Mouse (Mus musculus) spleen, postnatal 4 days (tissue): Measurements from ENCODE around the gene Lce1m.

Source experiments
- DNase-seq, 2 experiments: peaks; one replicate each; pipeline ENCODE4 v3.0.0; 2022; ENCODE audit warnings: low spot score in 2 of 2

Gene Lce1m

DNA sequence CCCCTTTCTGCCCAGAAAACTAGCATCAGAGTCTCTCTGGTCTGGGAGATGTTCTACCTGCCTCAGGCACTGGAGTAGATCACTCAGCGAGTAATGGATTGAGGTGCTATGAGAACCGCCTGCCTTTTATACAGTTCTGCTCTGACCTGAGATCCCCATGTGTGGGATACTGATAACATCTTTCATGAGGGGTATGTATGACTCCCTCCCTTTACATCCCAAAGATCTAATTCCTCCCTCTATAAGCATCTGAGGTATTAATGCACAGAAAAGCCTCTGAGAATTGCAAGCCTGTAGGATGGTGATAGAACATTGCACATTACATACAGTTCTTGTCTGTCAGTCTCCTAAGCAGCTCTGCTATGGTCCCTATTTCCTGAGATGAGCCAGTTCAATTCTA is at the start of gene Lce1m:
Lce1m (minus strand) TSS at position 101 of the 400 bp plus-strand sequence.
- no peak for DNase-seq

DNA sequence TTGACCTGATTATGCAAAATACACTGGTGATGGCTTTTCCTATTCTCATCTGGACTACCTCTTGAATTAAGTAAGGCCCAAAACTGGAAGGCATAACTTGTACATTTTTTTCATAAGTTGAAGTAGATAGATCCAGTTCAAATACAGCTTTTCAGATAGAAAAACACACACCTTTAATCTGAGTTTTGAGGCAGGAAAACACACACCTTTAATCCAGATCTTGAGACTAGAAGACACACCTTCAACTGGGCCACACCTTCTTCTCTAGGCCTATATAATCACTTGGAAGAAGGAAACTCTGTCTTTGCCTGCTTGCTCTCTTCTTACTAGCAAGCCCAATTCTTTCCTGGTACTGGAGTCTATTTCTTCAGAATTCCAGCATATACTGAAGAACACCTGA is 49.7 kb upstream of the Lce1m start, which contains the start of gene Gm4858:
Gm4858 (plus strand) TSS at position 301 of the 400 bp plus-strand sequence.
- peak in 1 of 2 experiments; percentile 1 for DNase-seq

- no peak for DNase-seq
Observed at GRCm38 (mm10) chr3:93052826-93053474, 34.1 kb upstream of the Lce1m start.

DNA sequence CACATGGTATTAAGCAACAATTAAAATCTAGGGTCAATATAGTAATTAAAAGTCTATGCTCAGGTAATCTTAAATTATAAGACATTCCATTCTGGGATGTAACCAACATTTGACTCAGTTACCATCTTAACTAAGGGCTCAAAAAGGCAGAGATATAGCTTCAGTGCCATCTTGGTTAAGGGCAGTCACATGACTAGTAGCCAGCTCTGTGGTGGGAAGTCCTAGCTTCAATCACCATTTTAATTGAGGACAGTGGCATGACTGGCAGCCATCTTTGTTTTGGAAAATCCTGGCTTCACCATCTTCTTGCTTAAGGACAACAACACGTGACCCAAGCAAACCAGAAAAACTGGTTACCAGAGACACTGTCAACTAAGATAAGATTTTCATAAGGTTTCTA is 31.3 kb upstream of the Lce1m start:
- DNase-seq = no peak

DNA sequence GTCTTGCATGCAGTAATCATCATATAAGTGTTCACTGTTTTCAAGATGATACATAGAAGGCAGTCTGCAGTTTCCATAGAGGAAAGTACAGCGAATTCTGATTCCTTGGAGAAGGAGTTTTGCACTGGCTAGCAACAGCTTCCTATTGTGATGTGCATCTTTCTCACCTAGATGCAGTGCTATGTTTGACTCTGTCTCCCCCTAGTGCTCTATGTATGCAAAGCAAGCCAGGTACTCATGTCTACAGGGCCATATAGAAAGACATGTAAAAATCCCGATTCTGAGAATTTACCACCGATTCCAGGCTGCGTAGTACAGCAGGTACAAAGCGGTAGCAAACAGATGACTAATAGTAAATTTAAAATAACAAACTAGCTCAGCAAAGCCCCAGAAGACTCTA is 12.6 kb upstream of the Lce1m start:
- DNase-seq = no peak

- DNase-seq = no peak
Observed at GRCm38 (mm10) chr3:93025486-93025885, 6.6 kb upstream of the Lce1m start.

- DNase-seq = no peak
Observed at GRCm38 (mm10) chr3:93023411-93024184, 4.7 kb upstream of the Lce1m start.

- no peak for DNase-seq
Observed at GRCm38 (mm10) chr3:93021171-93021570, 2.3 kb upstream of the Lce1m start.

DNA sequence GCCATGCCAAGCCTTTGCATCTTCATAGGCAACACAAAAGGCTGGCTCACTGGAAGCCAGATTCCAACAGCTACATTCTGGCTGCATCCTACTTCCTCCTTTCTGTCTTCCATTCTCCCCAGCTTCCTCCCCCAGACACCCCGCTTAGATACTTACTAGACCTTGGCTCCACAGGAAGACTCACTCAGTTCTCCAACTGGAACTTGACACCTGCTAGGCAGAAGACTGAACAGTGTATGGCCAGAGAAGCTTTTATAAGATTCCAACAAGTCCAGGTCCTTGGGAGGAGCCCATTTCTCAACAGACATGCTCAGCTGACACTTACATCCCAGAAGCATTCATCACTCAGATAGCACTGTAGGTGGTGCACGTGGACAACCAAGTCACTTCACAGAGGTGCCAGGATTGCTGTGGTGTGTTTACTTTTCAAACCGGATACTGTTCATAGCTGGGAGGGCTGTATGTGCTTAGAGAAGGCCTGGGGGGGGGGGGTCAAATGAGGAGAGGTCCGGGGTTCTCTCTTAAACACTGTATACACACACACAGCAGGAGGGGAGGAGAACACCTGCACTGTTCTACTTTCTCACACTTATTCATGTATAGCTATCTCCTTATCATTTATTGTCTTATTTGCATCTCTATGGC is 3.3 kb downstream of the Lce1m start, which contains the start of gene Crct1:
Crct1 (minus strand) TSS at position 228 of the 645 bp plus-strand sequence.
- no peak for DNase-seq

DNA sequence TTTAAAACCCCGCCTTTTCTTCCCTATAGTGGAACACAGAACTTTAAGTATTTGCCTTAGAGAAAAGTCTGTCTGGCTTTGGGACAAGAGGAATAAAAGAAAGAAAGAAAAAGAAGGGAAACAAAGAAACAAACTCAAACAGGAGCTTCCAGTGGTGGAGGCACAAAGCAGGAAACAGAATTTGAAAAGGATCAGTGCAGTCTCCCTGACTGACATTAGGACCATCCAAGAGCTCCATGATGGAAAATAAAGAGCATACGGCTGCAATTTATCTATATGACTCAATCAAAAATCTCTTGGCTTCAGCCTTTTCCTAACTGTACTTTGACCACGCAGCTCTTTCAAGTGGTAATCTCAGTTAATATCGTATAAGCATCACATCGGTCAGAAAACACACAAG is 4.0 kb downstream of the Lce1m start:
- DNase-seq = no peak

DNA sequence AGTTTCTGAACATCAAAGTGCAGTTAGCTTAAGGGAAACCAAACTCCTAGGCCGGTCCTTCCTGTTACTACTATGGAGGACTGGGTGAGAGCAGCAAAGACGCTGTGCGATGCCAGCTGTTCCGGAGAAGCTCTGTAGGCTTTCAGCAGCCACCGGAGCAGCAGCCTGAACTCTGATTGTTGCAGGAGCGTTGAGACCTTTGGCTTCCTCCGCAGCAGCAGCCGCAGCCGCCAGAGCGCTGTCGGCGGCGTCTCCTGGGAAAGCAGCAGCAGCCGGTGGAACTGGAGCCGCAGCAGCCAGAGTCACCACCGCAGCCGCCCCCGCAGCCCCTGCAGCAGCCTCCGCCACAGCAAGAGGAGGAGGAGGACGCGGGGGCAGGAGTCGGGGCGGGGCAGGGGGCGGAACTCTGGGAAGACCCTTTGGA is 4.5 kb downstream of the Lce1m start:
- DNase-seq = peak in 1 of 2 experiments; percentile 56

GRCm38 (mm10) chr3:93002843-93003242 is 16.0 kb downstream of the Lce1m start:
- no peak for DNase-seq

DNA sequence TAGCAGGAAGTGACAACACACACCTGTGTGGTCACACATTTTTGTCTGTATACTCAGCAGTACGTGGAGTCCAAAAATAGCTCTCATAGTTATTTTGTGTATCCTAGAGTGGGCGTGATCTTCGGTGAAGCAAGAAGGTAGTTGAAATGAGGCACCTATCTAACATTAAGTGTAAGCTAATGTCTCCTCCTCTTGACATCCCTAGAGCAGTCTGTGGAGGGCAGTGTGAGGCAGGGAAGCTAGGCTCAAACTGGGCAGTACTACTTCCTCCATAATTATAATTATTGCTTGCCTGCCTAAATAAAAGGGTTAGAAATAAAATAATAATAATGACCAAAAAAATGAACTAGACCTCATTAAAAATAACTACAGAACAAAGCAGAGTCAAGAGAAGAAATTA is 18.2 kb downstream of the Lce1m start:
- DNase-seq = no peak

GRCm38 (mm10) chr3:92998691-92999090 is 20.2 kb downstream of the Lce1m start:
- DNase-seq = no peak

DNA sequence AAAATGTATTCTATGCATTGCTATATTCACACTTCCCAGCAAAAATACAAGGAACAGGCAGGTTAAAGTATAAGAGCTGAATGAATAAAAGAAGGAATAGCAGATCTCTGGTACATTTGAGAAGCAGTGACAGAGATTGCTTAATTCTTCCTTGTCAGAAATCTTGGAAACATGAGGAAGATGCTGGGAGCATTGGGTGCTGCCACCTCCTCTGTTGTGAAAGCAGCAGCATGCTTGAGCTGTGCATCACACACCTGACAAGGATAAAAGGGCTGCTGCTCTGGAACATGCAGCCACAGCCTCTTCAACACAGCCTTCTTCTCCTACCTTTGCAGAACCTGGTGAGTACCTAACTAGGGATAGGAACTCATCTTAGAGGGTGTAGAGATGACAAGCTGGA is 26.9 kb downstream of the Lce1m start, which contains the start of gene Lce3f:
Lce3f (plus strand) TSS at position 301 of the 400 bp plus-strand sequence.
- no peak for DNase-seq

- DNase-seq = no peak
Observed at GRCm38 (mm10) chr3:92978484-92978883, 40.4 kb downstream of the Lce1m start.
